Mouse (Mus musculus) myocyte (in vitro differentiated cells): ENCODE data around the gene Srrm3. TPM values are rescaled to one million over a fixed set of nuclear protein-coding genes. Genes with fewer than 3 reads are reported as not detected.

Experiments
- H3K27me3 ChIP-seq: one replicate; pipeline ENCODE4 v1.6.1; 2011; ENCODE audit not compliant: control insufficient read depth, insufficient read depth, insufficient read length
- H3K36me3 ChIP-seq: one replicate; pipeline ENCODE4 v1.6.1; 2011; ENCODE audit not compliant: control insufficient read depth, insufficient read depth
- H3K4me2 ChIP-seq: one replicate; pipeline ENCODE4 v1.6.1; 2011; ENCODE audit warnings: low read depth, control low read depth
- H3K4me3 ChIP-seq: one replicate; pipeline ENCODE4 v1.5.1; 2011; ENCODE audit warnings: mild to moderate bottlenecking, control low read depth, moderate library complexity
- H3K79me2 ChIP-seq: one replicate; pipeline ENCODE4 v1.6.1; 2011; ENCODE audit not compliant: control insufficient read depth, insufficient read depth
- H3ac ChIP-seq: one replicate; pipeline ENCODE4 v1.6.1; 2011; ENCODE audit not compliant: control insufficient read depth, insufficient read length
- CEBPB ChIP-seq: IDR thresholded peaks from 2 replicates; pipeline ENCODE4 v1.6.1; 2011; ENCODE audit warnings: mild to moderate bottlenecking, moderate library complexity; ENCODE audit not compliant: poor library complexity, insufficient read depth, severe bottlenecking
- E2F4 ChIP-seq: IDR thresholded peaks from one replicate; pipeline ENCODE4 v1.6.1; 2011; ENCODE audit warnings: mild to moderate bottlenecking, control low read depth, moderate library complexity; ENCODE audit not compliant: insufficient read depth
- MAX ChIP-seq: IDR thresholded peaks from one replicate; pipeline ENCODE4 v1.6.1; 2011; ENCODE audit warnings: low read depth, mild to moderate bottlenecking, control low read depth
- MYOD1 ChIP-seq, 3 experiments: IDR thresholded peaks; one replicate each; pipeline ENCODE4 v1.6.1; 2011; ENCODE audit warnings: control low read depth in 2 of 3, low read depth in 2 of 3, mild to moderate bottlenecking in 2 of 3, moderate library complexity in 1 of 3; ENCODE audit not compliant: insufficient read length in 2 of 3, control insufficient read depth in 1 of 3
- MYOG ChIP-seq, 3 experiments: IDR thresholded peaks; one replicate each; pipeline ENCODE4 v1.6.1; 2011; ENCODE audit warnings: control low read depth in 2 of 3, low read depth in 2 of 3, mild to moderate bottlenecking in 2 of 3; ENCODE audit not compliant: insufficient read length in 2 of 3, control insufficient read depth in 1 of 3, insufficient read depth in 1 of 3
- POLR2A ChIP-seq: IDR thresholded peaks from one replicate; pipeline ENCODE4 v1.6.1; 2011; ENCODE audit warnings: low read depth, mild to moderate bottlenecking, control low read depth, moderate library complexity; ENCODE audit not compliant: insufficient read length
- POLR2AphosphoS2 ChIP-seq: IDR thresholded peaks from one replicate; pipeline ENCODE4 v1.6.1; 2011; ENCODE audit warnings: low read depth, control low read depth; ENCODE audit not compliant: insufficient read length
- REST ChIP-seq: IDR thresholded peaks from one replicate; pipeline ENCODE4 v1.6.1; 2011; ENCODE audit warnings: mild to moderate bottlenecking, control low read depth, moderate library complexity; ENCODE audit not compliant: insufficient read depth, insufficient read length
- SRF ChIP-seq: IDR thresholded peaks from one replicate; pipeline ENCODE4 v1.6.1; 2011; ENCODE audit warnings: low read depth; ENCODE audit not compliant: control insufficient read depth, insufficient read length
- TCF12 ChIP-seq: IDR thresholded peaks from one replicate; pipeline ENCODE4 v1.6.1; 2011; ENCODE audit warnings: mild to moderate bottlenecking, control low read depth; ENCODE audit not compliant: poor library complexity, insufficient read depth, severe bottlenecking
- TCF3 ChIP-seq: IDR thresholded peaks from one replicate; pipeline ENCODE4 v1.6.1; 2011; ENCODE audit warnings: low read depth, control low read depth; ENCODE audit not compliant: insufficient read length
- USF1 ChIP-seq: IDR thresholded peaks from one replicate; pipeline ENCODE4 v1.6.1; 2011; ENCODE audit warnings: low read depth, mild to moderate bottlenecking, control low read depth, moderate library complexity
- polyA plus RNA-seq: library from polyadenylated mRNA; unstranded; fragments of >200 nt; fragmentation: generic; extraction: Trizol; gene quantifications from one replicate; pipeline ENCODE4 v1.2.1, GENCODE M21; 2012; ENCODE audit warnings: missing spikeins

The Srrm3 gene
- polyA plus RNA-seq, 1 experiment, result not detected

GRCm38 (mm10) chr5:135829381-135829780 lies 22.7 kb downstream of the Srrm3 start:
- H3ac ChIP-seq, result no peak overlapping the region
- TF ChIP-seq SRF, result no peak
- TF ChIP-seq MYOD1 (IDR thresholded peaks at IDR 0.05; ENCODE audit: control insufficient read depth in 1 of 3, insufficient read length in 2 of 3, low read depth in 2 of 3), result no peak
- TF ChIP-seq TCF12, result no peak
- no peak for TF ChIP-seq TCF3
- no peak for TF ChIP-seq POLR2AphosphoS2
- no peak for TF ChIP-seq CEBPB
- no peak for TF ChIP-seq POLR2A
- TF ChIP-seq MAX, result no peak
- no peak for TF ChIP-seq USF1
- TF ChIP-seq E2F4, result no peak
- TF ChIP-seq REST, result no peak
- TF ChIP-seq MYOG (IDR thresholded peaks at IDR 0.05; ENCODE audit: control insufficient read depth in 1 of 3, insufficient read depth in 1 of 3, insufficient read length in 2 of 3, low read depth in 2 of 3), result no peak

GRCm38 (mm10) chr5:135832729-135833128 lies 26.0 kb downstream of the Srrm3 start:
- H3K36me3 ChIP-seq, result no peaks in the 10 kb centered on the region
- TF ChIP-seq POLR2A (no peak), MYOG (IDR thresholded peaks at IDR 0.05; ENCODE audit: control insufficient read depth in 1 of 3, insufficient read depth in 1 of 3, insufficient read length in 2 of 3, low read depth in 2 of 3) (no peak), SRF (no peak), E2F4 (no peak), MAX (no peak), TCF3 (no peak), CEBPB (no peak), POLR2AphosphoS2 (no peak), MYOD1 (IDR thresholded peaks at IDR 0.05; ENCODE audit: control insufficient read depth in 1 of 3, insufficient read length in 2 of 3, low read depth in 2 of 3) (no peak), REST (no peak), TCF12 (no peak)
- peaks cover 6% of the 10 kb centered on the region for H3K27me3 ChIP-seq
- H3K79me2 ChIP-seq, result no peaks in the 10 kb centered on the region
- no peak overlapping the region for H3K4me3 ChIP-seq
- H3ac ChIP-seq, result no peak overlapping the region
- no peak overlapping the region for H3K4me2 ChIP-seq

More at GRCm38 (mm10) chr5:135829381-135829780, 22.7 kb downstream of the Srrm3 start:
- H3K79me2 ChIP-seq, result no peaks in the 10 kb centered on the region
- H3K4me3 ChIP-seq, result no peak overlapping the region
- peaks cover 31% of the 10 kb centered on the region for H3K27me3 ChIP-seq
- H3K36me3 ChIP-seq, result no peaks in the 10 kb centered on the region
- no peak overlapping the region for H3K4me2 ChIP-seq

- H3K36me3 ChIP-seq, result no peaks in the 10 kb centered on the region
- no peaks in the 10 kb centered on the region for H3K79me2 ChIP-seq
- H3ac ChIP-seq, result no peak overlapping the region
- TF ChIP-seq CEBPB (no peak), SRF (no peak), REST (no peak), POLR2AphosphoS2 (no peak)
- no peaks in the 10 kb centered on the region for H3K27me3 ChIP-seq
- H3K4me3 ChIP-seq, result no peak overlapping the region
- H3K4me2 ChIP-seq, result peak overlapping the region; percentile 77
Measured at GRCm38 (mm10) chr5:135834769-135835491, 28.2 kb downstream of the Srrm3 start.

- Histone ChIP-seq H3K27me3 (no peaks in the 10 kb centered on the region), H3K4me2 (peak overlapping the region; percentile 77), H3ac (no peak overlapping the region), H3K4me3 (no peak overlapping the region), H3K79me2 (no peaks in the 10 kb centered on the region), H3K36me3 (no peaks in the 10 kb centered on the region)
- TF ChIP-seq POLR2AphosphoS2, result no peak
- no peak for TF ChIP-seq MYOG (IDR thresholded peaks at IDR 0.05; ENCODE audit: control insufficient read depth in 1 of 3, insufficient read depth in 1 of 3, insufficient read length in 2 of 3, low read depth in 2 of 3)
- TF ChIP-seq MYOD1 (IDR thresholded peaks at IDR 0.05; ENCODE audit: control insufficient read depth in 1 of 3, insufficient read length in 2 of 3, low read depth in 2 of 3), result no peak
- no peak for TF ChIP-seq E2F4
- TF ChIP-seq MAX, result no peak
- TF ChIP-seq USF1, result no peak
- no peak for TF ChIP-seq REST
- TF ChIP-seq POLR2A, result no peak
- TF ChIP-seq TCF12, result no peak
- TF ChIP-seq SRF, result no peak
- no peak for TF ChIP-seq CEBPB
- no peak for TF ChIP-seq TCF3
Measured at GRCm38 (mm10) chr5:135835492-135835858, 28.8 kb downstream of the Srrm3 start.

- no peak overlapping the region for H3ac ChIP-seq
- TF ChIP-seq POLR2A (no peak), CEBPB (no peak), SRF (no peak), MYOD1 (IDR thresholded peaks at IDR 0.05; ENCODE audit: control insufficient read depth in 1 of 3, insufficient read length in 2 of 3, low read depth in 2 of 3) (no peak), TCF12 (no peak), REST (no peak), MYOG (IDR thresholded peaks at IDR 0.05; ENCODE audit: control insufficient read depth in 1 of 3, insufficient read depth in 1 of 3, insufficient read length in 2 of 3, low read depth in 2 of 3) (no peak), POLR2AphosphoS2 (no peak), MAX (no peak)
- no peak overlapping the region for H3K4me3 ChIP-seq
- H3K4me2 ChIP-seq, result peak overlapping the region; percentile 77
- H3K36me3 ChIP-seq, result no peaks in the 10 kb centered on the region
- no peaks in the 10 kb centered on the region for H3K79me2 ChIP-seq
- no peaks in the 10 kb centered on the region for H3K27me3 ChIP-seq
Measured at GRCm38 (mm10) chr5:135835981-135836380, 29.3 kb downstream of the Srrm3 start.
